In genomic region chr7:129258331-129258730, GRCm38 (mm10) we compare ENCODE assay signal across 20 mouse cellular contexts. TPM values are rescaled to one million over a fixed set of nuclear protein-coding genes. Genes with fewer than 3 reads are reported as not detected.
DNase-seq lines count a peak whose midpoint lies in the region; ATAC-seq lines count a peak whose summit lies in the region.
"Had no signal": no experiment of that assay in that cellular context is flagged by ENCODE, and none has a peak within 500 bp of the region (broad histone marks: within the 10 kb centered on the region; RNA-seq: fewer than 3 reads in every experiment).

No protein-coding gene starts in this region.

- no peak for DNase-seq in forebrain, embryonic 11.5 days (ENCODE audit: low spot score)
- DNase-seq in neural tube, embryonic 10.5 days (ENCODE audit: extremely low spot score, low spot score) = no peak
- DNase-seq in midbrain, embryonic 11.5 days (ENCODE audit: low spot score, missing footprints) = no peak
- no peak for DNase-seq in right cerebral cortex, postnatal 14 days
- DNase-seq: cerebellum, adult 8-10 months; heart, adult 2 months; kidney, adult 11 months; kidney, postnatal 10 days; liver, postnatal 0 days; lung, postnatal 14 days; right cerebral cortex, postnatal 25 days; thymus, adult 2 months had no signal

- no peaks in the 10 kb centered on the region for H3K9me3 ChIP-seq in forebrain, embryonic 11.5 days (ENCODE audit: control insufficient read depth, low read length)
- no peaks in the 10 kb centered on the region for H3K9me3 ChIP-seq in forebrain, embryonic 13.5 days (replicated peaks)
- H3K9me3 ChIP-seq in neural tube, embryonic 15.5 days (replicated peaks) = no peaks in the 10 kb centered on the region
- no peaks in the 10 kb centered on the region for H3K9me3 ChIP-seq in midbrain, embryonic 11.5 days (ENCODE audit: control insufficient read depth, low read length)
- H3K9me3 ChIP-seq in intestine, embryonic 15.5 days = no peaks in the 10 kb centered on the region
- H3K9me3 ChIP-seq in kidney, embryonic 16.5 days (ENCODE audit: low read length) = no peaks in the 10 kb centered on the region
- H3K9me3 ChIP-seq: embryonic facial prominence, embryonic 15.5 days; heart, embryonic 15.5 days had no signal

- 42% methylated on average over 7 of the region's 7 CpGs for WGBS in forebrain, embryonic 11.5 days
- WGBS in forebrain, embryonic 13.5 days = 35% methylated on average over 7 of the region's 7 CpGs
- WGBS in neural tube, embryonic 15.5 days = 61% methylated on average over 7 of the region's 7 CpGs
- 59% methylated on average over 7 of the region's 7 CpGs for WGBS in midbrain, embryonic 11.5 days
- WGBS in intestine, embryonic 15.5 days = 85% methylated on average over 7 of the region's 7 CpGs
- 64% methylated on average over 7 of the region's 7 CpGs for WGBS in kidney, embryonic 16.5 days

- ATAC-seq in forebrain, embryonic 11.5 days (replicated peaks; ENCODE audit: low FRiP score) = 0 out of 2 replicates have a peak, but pooled peaks have one; percentile 30
- ATAC-seq in forebrain, embryonic 13.5 days = no peak
- ATAC-seq in neural tube, embryonic 15.5 days (ENCODE audit: low FRiP score) = no peak
- ATAC-seq in midbrain, embryonic 11.5 days (ENCODE audit: low FRiP score) = no peak
- no peak for ATAC-seq in intestine, embryonic 15.5 days
- no peak for ATAC-seq in kidney, embryonic 16.5 days (ENCODE audit: low FRiP score, low TSS enrichment)
- ATAC-seq: liver, postnatal 0 days had no signal

- H3K4me3 ChIP-seq in forebrain, embryonic 11.5 days (ENCODE audit: low read depth, low read length) = no peak overlapping the region
- no peak overlapping the region for H3K4me3 ChIP-seq in forebrain, embryonic 13.5 days
- peak overlapping the region; percentile 57 for H3K4me3 ChIP-seq in neural tube, embryonic 15.5 days (replicated peaks)
- no peak overlapping the region for H3K4me3 ChIP-seq in midbrain, embryonic 11.5 days (ENCODE audit: low read depth, low read length)
- H3K4me3 ChIP-seq in intestine, embryonic 15.5 days (replicated peaks) = no peak overlapping the region
- H3K4me3 ChIP-seq in kidney, embryonic 16.5 days (ENCODE audit: low read length) = no peak overlapping the region
- H3K4me3 ChIP-seq: embryonic facial prominence, embryonic 15.5 days; heart, adult 2 months; heart, embryonic 15.5 days had no signal

- no peak overlapping the region for H3K4me2 ChIP-seq in forebrain, embryonic 11.5 days (ENCODE audit: low read depth, low read length, severe bottlenecking)
- H3K4me2 ChIP-seq in forebrain, embryonic 13.5 days = no peak overlapping the region
- peak overlapping the region; percentile 96 for H3K4me2 ChIP-seq in neural tube, embryonic 15.5 days
- H3K4me2 ChIP-seq in midbrain, embryonic 11.5 days = peak overlapping the region; percentile 87; the same call in 1 of the 2 replicates
- no peak overlapping the region for H3K4me2 ChIP-seq in intestine, embryonic 15.5 days (replicated peaks)
- H3K4me2 ChIP-seq in kidney, embryonic 16.5 days (replicated peaks; ENCODE audit: low read depth, low read length) = no peak overlapping the region
- H3K4me2 ChIP-seq: embryonic facial prominence, embryonic 15.5 days; heart, embryonic 15.5 days had no signal

- no peaks in the 10 kb centered on the region for H3K36me3 ChIP-seq in forebrain, embryonic 11.5 days (ENCODE audit: control insufficient read depth, insufficient read depth, low read length)
- no peaks in the 10 kb centered on the region for H3K36me3 ChIP-seq in forebrain, embryonic 13.5 days (ENCODE audit: poor library complexity, severe bottlenecking)
- H3K36me3 ChIP-seq in neural tube, embryonic 15.5 days = no peaks in the 10 kb centered on the region
- H3K36me3 ChIP-seq in midbrain, embryonic 11.5 days (ENCODE audit: control insufficient read depth, insufficient read depth, low read length) = no peaks in the 10 kb centered on the region
- H3K36me3 ChIP-seq in intestine, embryonic 15.5 days = no peaks in the 10 kb centered on the region
- H3K36me3 ChIP-seq in kidney, embryonic 16.5 days (ENCODE audit: insufficient read depth, low read length) = no peaks in the 10 kb centered on the region
- H3K36me3 ChIP-seq: embryonic facial prominence, embryonic 15.5 days; heart, embryonic 15.5 days had no signal

- no peak overlapping the region for H3K27ac ChIP-seq in forebrain, embryonic 11.5 days (ENCODE audit: low read depth, low read length)
- no peak overlapping the region for H3K27ac ChIP-seq in forebrain, embryonic 13.5 days
- H3K27ac ChIP-seq in neural tube, embryonic 15.5 days (replicated peaks) = no peak overlapping the region
- H3K27ac ChIP-seq in midbrain, embryonic 11.5 days (ENCODE audit: low read depth, low read length) = no peak overlapping the region
- H3K27ac ChIP-seq in intestine, embryonic 15.5 days = no peak overlapping the region
- H3K27ac ChIP-seq in kidney, embryonic 16.5 days (ENCODE audit: low read length) = no peak overlapping the region
- H3K27ac ChIP-seq: embryonic facial prominence, embryonic 15.5 days; heart, adult 2 months; heart, embryonic 15.5 days had no signal

- no peak overlapping the region for H3K9ac ChIP-seq in forebrain, embryonic 11.5 days (ENCODE audit: low read length)
- H3K9ac ChIP-seq in forebrain, embryonic 13.5 days = no peak overlapping the region
- H3K9ac ChIP-seq in neural tube, embryonic 15.5 days (replicated peaks) = no peak overlapping the region
- H3K9ac ChIP-seq in midbrain, embryonic 11.5 days (ENCODE audit: low read length) = no peak overlapping the region
- no peak overlapping the region for H3K9ac ChIP-seq in intestine, embryonic 15.5 days
- H3K9ac ChIP-seq in kidney, embryonic 16.5 days (replicated peaks; ENCODE audit: low read length) = no peak overlapping the region
- H3K9ac ChIP-seq: embryonic facial prominence, embryonic 15.5 days; heart, embryonic 15.5 days; liver, postnatal 0 days had no signal

- peaks cover 8% of the 10 kb centered on the region for H3K4me1 ChIP-seq in forebrain, embryonic 11.5 days (replicated peaks; ENCODE audit: control insufficient read depth, insufficient read depth, low read length)
- peaks cover 13% of the 10 kb centered on the region for H3K4me1 ChIP-seq in forebrain, embryonic 13.5 days
- H3K4me1 ChIP-seq in neural tube, embryonic 15.5 days = peaks cover 18% of the 10 kb centered on the region
- peaks cover 6% of the 10 kb centered on the region for H3K4me1 ChIP-seq in midbrain, embryonic 11.5 days (ENCODE audit: control insufficient read depth, insufficient read depth, low read length)
- H3K4me1 ChIP-seq in intestine, embryonic 15.5 days (replicated peaks) = peaks cover 11% of the 10 kb centered on the region
- H3K4me1 ChIP-seq in kidney, embryonic 16.5 days (ENCODE audit: insufficient read depth, low read length) = peaks cover 10% of the 10 kb centered on the region; the same call in 1 of the 2 replicates

- peaks cover 17% of the 10 kb centered on the region for H3K27me3 ChIP-seq in forebrain, embryonic 11.5 days (ENCODE audit: control insufficient read depth, insufficient read depth, low read length)
- peaks cover 38% of the 10 kb centered on the region for H3K27me3 ChIP-seq in forebrain, embryonic 13.5 days
- H3K27me3 ChIP-seq in neural tube, embryonic 15.5 days (replicated peaks) = peaks cover 31% of the 10 kb centered on the region
- peaks cover 25% of the 10 kb centered on the region for H3K27me3 ChIP-seq in midbrain, embryonic 11.5 days (ENCODE audit: control insufficient read depth, insufficient read depth, low read length)
- H3K27me3 ChIP-seq in intestine, embryonic 15.5 days (replicated peaks) = peaks cover 30% of the 10 kb centered on the region
- H3K27me3 ChIP-seq in kidney, embryonic 16.5 days (ENCODE audit: insufficient read depth, low read length) = peaks cover 45% of the 10 kb centered on the region

RNA-seq across cellular contexts. Expression of gene Plpp4, which starts 1.5 kb away (rescaled TPM):
- 1.0 and 2.4 TPM in 2 replicates for polyA plus RNA-seq in forebrain, embryonic 11.5 days (2014; fragmentation: Nextera tagmentation; extraction: Ambion mirVana)
- polyA plus RNA-seq in forebrain, embryonic 13.5 days (2015; fragmentation: Nextera tagmentation; extraction: Ambion mirVana) = 0.65 and 2.4 TPM in 2 replicates
- 9.5 and 12.7 TPM in 2 replicates for polyA plus RNA-seq in neural tube, embryonic 15.5 days (2015; fragmentation: Nextera tagmentation; extraction: Ambion mirVana)
- polyA plus RNA-seq in midbrain, embryonic 11.5 days (2014; fragmentation: Nextera tagmentation; extraction: Ambion mirVana) = 4.5 TPM in 2 replicates
- 0.41 TPM in 1 of 2 replicates, not detected in the other for polyA plus RNA-seq in intestine, embryonic 15.5 days (2015; fragmentation: Nextera tagmentation; extraction: Ambion mirVana)
- polyA plus RNA-seq in kidney, embryonic 16.5 days (2015; fragmentation: Nextera tagmentation; extraction: Ambion mirVana) = 2.2 and 3.4 TPM in 2 replicates
- polyA plus RNA-seq: heart, adult 2 months; liver, adult 2 months; liver, postnatal 0 days; spleen, adult 2 months had no signal

Comparison
In these comparisons a context has a peak if more than half of its experiments do, and no peak if none do; other contexts are left out.
1. H3K4me2 ChIP-seq: peak in neural tube, embryonic 15.5 days (single experiment) and midbrain, embryonic 11.5 days (single experiment); none in forebrain, embryonic 11.5 days (single experiment), forebrain, embryonic 13.5 days (single experiment), intestine, embryonic 15.5 days (single experiment) and kidney, embryonic 16.5 days (single experiment).